Mouse (Mus musculus) liver, postnatal 0 days (tissue): ENCODE data around the gene Rbm41.

ENCODE experiments used
- CTCF ChIP-seq: sonication (generic); IDR thresholded peaks from 2 replicates; pipeline ENCODE4 v1.5.1; 2016; ENCODE audit warnings: antibody characterized with exemption, low read depth
- EP300 ChIP-seq: IDR thresholded peaks from 2 replicates; pipeline ENCODE4 v1.6.1; 2016; ENCODE audit warnings: antibody characterized with exemption, low read depth, mild to moderate bottlenecking

GRCm38 (mm10) chrX:139920572-139920971 is 77.8 kb downstream of the Rbm41 start:
- TF ChIP-seq CTCF (no peak), EP300 (no peak)
